Mouse (Mus musculus): Measurements from ENCODE around the gene Myo6. TPM values are rescaled to one million over a fixed set of nuclear protein-coding genes. Genes with fewer than 3 reads are reported as not detected.

Myo6 gene
- polyA plus RNA-seq, 1 experiment: 25.1 TPM

- no peak for DNase-seq
- H3K4me1 ChIP-seq (ENCODE audit: control insufficient read depth, insufficient read depth, low read length): no peaks in the 10 kb centered on the region
- WGBS: 74% methylated on average over 16 of the region's 16 CpGs
- H3K4me3 ChIP-seq (replicated peaks; ENCODE audit: extremely low read depth, low read depth, low read length): no peak overlapping the region
- TF ChIP-seq POLR2A (IDR thresholded peaks at IDR 0.05; ENCODE audit: borderline replicate concordance, extremely low read depth, low read depth, low read length) (no peak), CTCF (IDR thresholded peaks at IDR 0.05; ENCODE audit: insufficient read depth, low read length) (no peak)
Measured at GRCm38 (mm10) chr9:80216786-80217501, 52.1 kb downstream of the Myo6 start.

DNA sequence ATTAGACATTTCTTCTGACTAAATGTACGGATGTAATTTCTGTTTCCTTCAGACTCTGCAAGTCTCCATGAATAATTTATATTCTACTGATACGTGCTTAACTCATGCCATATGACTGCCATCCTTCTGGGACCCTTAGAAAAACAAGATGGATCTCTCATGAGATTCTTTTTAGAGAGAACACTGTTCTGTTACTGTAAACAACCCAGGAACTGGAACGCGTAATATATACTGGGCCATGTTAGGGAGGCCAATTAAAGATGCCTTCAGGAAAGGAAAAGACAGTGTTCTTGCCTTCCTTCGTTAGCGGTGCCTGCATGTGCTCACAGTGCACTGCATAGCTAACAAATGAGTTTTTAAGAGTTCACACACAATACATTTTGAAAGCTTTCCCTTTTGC is 53.9 kb downstream of the Myo6 start:
- H3K4me3 ChIP-seq (replicated peaks; ENCODE audit: extremely low read depth, low read depth, low read length): no peak overlapping the region
- DNase-seq: no peak
- no peaks in the 10 kb centered on the region; the same call in 1 of the 2 replicates for H3K4me1 ChIP-seq (ENCODE audit: control insufficient read depth, insufficient read depth, low read length)
- whole genome bisulfite sequencing: 83% methylated on average over 6 of the region's 6 CpGs
- TF ChIP-seq CTCF (IDR thresholded peaks at IDR 0.05; ENCODE audit: insufficient read depth, low read length) (no peak), POLR2A (IDR thresholded peaks at IDR 0.05; ENCODE audit: borderline replicate concordance, extremely low read depth, low read depth, low read length) (no peak)

DNA sequence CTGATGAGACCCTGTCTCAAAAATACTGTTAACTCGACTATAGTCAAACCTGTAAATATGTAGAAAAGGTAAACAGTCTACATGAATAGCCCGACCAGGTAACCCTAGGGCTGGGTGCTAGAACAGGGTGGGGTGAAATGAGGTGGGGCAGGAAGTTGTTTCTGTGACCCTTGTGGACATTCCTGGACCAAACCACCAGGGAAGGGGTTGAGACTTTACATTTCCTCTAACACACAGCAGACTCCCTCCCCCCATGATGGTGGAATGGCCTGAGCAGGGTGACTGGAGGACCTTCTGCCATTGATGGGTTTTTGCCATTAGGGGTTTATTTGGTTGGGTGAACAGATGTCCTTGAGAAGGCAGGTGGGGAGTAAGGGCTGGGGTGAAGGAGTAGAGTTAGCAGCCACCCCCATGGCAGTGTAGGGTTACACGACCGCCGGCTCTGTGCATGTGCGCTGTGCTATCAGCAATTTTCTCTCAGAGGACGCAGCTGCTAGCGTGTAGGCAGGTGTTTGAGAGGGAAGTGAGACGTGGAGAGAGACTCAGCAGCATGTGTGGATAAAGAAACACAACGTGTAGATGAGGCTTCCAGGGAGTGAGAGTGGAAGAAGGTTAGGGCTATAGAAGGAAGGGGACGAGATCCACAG is 59.3 kb downstream of the Myo6 start:
- Histone ChIP-seq H3K4me1 (ENCODE audit: control insufficient read depth, insufficient read depth, low read length) (no peaks in the 10 kb centered on the region; the same call in 1 of the 2 replicates), H3K4me3 (replicated peaks; ENCODE audit: extremely low read depth, low read depth, low read length) (no peak overlapping the region)
- TF ChIP-seq POLR2A (IDR thresholded peaks at IDR 0.05; ENCODE audit: borderline replicate concordance, extremely low read depth, low read depth, low read length) (no peak), CTCF (IDR thresholded peaks at IDR 0.05; ENCODE audit: insufficient read depth, low read length) (no peak)
- DNase-seq: no peak
- WGBS: 83% methylated on average over 11 of the region's 11 CpGs

GRCm38 (mm10) chr9:80226579-80227325 is 61.9 kb downstream of the Myo6 start:
- no peak for TF ChIP-seq CTCF (IDR thresholded peaks at IDR 0.05; ENCODE audit: insufficient read depth, low read length)
- TF ChIP-seq POLR2A (IDR thresholded peaks at IDR 0.05; ENCODE audit: borderline replicate concordance, extremely low read depth, low read depth, low read length): no peak
- Histone ChIP-seq H3K4me1 (ENCODE audit: control insufficient read depth, insufficient read depth, low read length) (no peaks in the 10 kb centered on the region; the same call in 1 of the 2 replicates), H3K4me3 (replicated peaks; ENCODE audit: extremely low read depth, low read depth, low read length) (no peak overlapping the region)
- no peak for DNase-seq
- WGBS: 94% methylated on average over 5 of the region's 5 CpGs

DNA sequence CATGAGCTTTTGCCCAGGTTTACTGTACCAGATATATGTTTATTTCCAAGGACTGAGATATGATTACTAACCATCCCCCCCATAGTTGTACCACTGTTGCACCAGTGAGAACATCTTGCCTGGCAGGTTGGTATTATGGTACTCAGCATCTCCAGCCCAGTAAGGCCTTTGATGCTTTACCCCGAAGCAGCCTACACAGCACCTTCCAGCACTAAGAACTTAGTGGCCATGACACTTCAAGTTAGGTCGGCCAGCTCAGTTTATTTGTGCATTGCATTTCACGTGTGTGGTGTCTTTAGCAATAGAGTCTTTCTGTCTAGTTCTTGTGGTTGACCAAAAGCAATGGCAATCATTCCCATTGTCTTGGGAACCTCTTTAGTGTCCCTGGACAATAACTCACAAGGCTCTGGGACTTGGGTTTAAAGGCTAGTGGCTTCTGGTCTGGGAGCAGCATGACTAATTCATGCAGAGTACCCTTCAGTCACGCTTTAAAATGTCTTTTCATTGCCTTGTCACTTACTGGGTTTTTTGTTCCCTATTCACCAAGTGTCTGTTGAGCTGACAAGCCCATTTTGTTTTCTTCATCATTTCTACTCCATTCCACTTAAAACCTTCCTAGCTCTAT is 69.1 kb downstream of the Myo6 start:
- no peak for DNase-seq
- WGBS: 93% methylated on average over 4 of the region's 4 CpGs
- no peak overlapping the region for H3K4me3 ChIP-seq (replicated peaks; ENCODE audit: extremely low read depth, low read depth, low read length)
- no peaks in the 10 kb centered on the region for H3K4me1 ChIP-seq (ENCODE audit: control insufficient read depth, insufficient read depth, low read length)
- no peak for TF ChIP-seq CTCF (IDR thresholded peaks at IDR 0.05; ENCODE audit: insufficient read depth, low read length)
- TF ChIP-seq POLR2A (IDR thresholded peaks at IDR 0.05; ENCODE audit: borderline replicate concordance, extremely low read depth, low read depth, low read length): no peak

DNA sequence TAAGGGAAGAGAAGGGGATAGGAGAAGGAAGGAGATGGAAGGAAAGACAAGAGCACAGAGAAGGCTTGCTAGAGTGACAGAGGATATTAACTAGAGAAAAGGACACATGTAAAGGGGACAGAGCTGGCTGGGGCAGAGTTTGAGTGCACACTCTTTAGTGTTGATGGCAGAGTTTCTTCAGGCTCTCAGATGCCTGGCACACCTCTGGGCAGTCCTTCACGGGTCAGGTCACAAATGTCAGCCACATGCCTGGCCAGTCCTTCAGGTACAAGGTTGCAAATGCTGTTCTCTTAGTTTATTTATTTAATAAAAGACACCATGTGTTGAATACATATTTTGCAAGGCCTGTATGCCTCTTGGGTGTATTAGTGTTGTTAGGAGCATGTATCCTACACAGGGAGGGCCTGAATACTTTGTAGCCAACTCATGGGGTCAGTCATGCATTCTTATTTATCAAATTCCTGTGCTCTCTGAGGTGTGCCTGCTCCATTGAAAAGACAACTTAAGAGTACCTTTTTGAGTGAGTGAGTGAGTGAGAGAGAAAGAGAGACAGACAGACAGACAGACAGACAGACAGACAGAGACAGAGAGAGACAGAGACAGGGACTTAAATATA is 72.5 kb downstream of the Myo6 start:
- H3K4me1 ChIP-seq (ENCODE audit: control insufficient read depth, insufficient read depth, low read length): no peaks in the 10 kb centered on the region
- 79% methylated on average over 1 of the region's 1 CpGs for WGBS
- H3K4me3 ChIP-seq (replicated peaks; ENCODE audit: extremely low read depth, low read depth, low read length): no peak overlapping the region
- no peak for DNase-seq
- TF ChIP-seq CTCF (IDR thresholded peaks at IDR 0.05; ENCODE audit: insufficient read depth, low read length) (no peak), POLR2A (IDR thresholded peaks at IDR 0.05; ENCODE audit: borderline replicate concordance, extremely low read depth, low read depth, low read length) (no peak)

DNA sequence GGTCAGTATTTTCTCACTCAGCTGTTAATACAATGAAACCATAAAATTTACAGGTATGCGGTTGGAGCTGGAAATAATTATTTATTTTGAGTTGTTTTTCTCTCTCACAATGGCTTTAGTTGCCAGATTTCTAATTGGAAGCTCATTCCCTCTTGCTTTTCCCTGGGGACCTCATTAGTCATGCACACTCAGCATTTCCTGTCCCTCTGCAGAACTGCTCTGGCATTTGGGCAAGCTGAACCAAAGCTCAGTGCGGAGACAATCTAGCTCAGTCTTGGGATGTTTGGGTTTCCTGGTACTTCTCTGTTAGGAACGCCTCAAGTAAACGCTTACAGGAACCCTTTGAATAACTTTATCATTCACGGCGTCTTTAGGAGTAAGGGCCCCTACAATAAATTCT is 76.9 kb downstream of the Myo6 start:
- Histone ChIP-seq H3K4me3 (replicated peaks; ENCODE audit: extremely low read depth, low read depth, low read length) (no peak overlapping the region), H3K4me1 (ENCODE audit: control insufficient read depth, insufficient read depth, low read length) (no peaks in the 10 kb centered on the region)
- no peak for TF ChIP-seq POLR2A (IDR thresholded peaks at IDR 0.05; ENCODE audit: borderline replicate concordance, extremely low read depth, low read depth, low read length)
- TF ChIP-seq CTCF (IDR thresholded peaks at IDR 0.05; ENCODE audit: insufficient read depth, low read length): no peak
- no peak for DNase-seq
- 65% methylated on average over 6 of the region's 6 CpGs for WGBS

DNA sequence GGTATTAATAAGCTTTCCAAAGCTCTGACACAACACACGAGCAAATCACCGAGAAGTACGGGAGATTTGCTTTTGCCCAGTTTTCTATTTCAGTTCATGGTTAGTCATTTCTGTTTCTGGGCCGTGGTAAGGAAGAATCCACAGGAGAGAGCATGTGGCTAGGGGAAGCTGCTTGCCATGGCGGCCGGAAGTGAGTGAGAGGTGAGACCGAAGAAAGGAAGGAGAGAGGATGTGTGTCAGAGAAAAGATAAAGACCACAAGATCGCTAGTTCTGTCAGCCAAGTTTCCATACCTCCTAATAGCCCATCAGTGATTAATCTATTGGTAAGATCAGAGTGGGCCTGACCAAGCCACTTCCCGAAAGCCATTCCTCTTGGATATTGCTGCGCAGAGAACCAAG is 87.3 kb downstream of the Myo6 start:
- Histone ChIP-seq H3K4me3 (replicated peaks; ENCODE audit: extremely low read depth, low read depth, low read length) (no peak overlapping the region), H3K4me1 (ENCODE audit: control insufficient read depth, insufficient read depth, low read length) (no peaks in the 10 kb centered on the region)
- no peak for TF ChIP-seq CTCF (IDR thresholded peaks at IDR 0.05; ENCODE audit: insufficient read depth, low read length)
- no peak for TF ChIP-seq POLR2A (IDR thresholded peaks at IDR 0.05; ENCODE audit: borderline replicate concordance, extremely low read depth, low read depth, low read length)
- WGBS: 65% methylated on average over 10 of the region's 10 CpGs
- DNase-seq: no peak

GRCm38 (mm10) chr9:80253241-80253640 is 88.4 kb downstream of the Myo6 start:
- WGBS: 87% methylated on average over 9 of the region's 9 CpGs
- Histone ChIP-seq H3K4me3 (replicated peaks; ENCODE audit: extremely low read depth, low read depth, low read length) (no peak overlapping the region), H3K4me1 (ENCODE audit: control insufficient read depth, insufficient read depth, low read length) (no peaks in the 10 kb centered on the region)
- no peak for DNase-seq
- TF ChIP-seq CTCF (IDR thresholded peaks at IDR 0.05; ENCODE audit: insufficient read depth, low read length) (no peak), POLR2A (IDR thresholded peaks at IDR 0.05; ENCODE audit: borderline replicate concordance, extremely low read depth, low read depth, low read length) (no peak)

Data from lung, adult 2 months (tissue).